Mouse (Mus musculus) cerebellum, adult (tissue): Measurements from ENCODE around the gene Irf8.

ENCODE experiments used
- ATAC-seq: cut with Nextera tagmentation; 2 replicates; pipeline ENCODE4 v1.9.2; 2017; ENCODE audit warnings: mild to moderate bottlenecking, moderate library complexity, mixed read lengths; ENCODE audit not compliant: insufficient number of reproducible peaks, low FRiP score, low TSS enrichment

The Irf8 gene

GRCm38 (mm10) chr8:120735770-120736481 lies at the start of gene Irf8:
TSS of gene Irf8 (plus strand) at chr8:120736358.
- ATAC-seq = no peak

DNA sequence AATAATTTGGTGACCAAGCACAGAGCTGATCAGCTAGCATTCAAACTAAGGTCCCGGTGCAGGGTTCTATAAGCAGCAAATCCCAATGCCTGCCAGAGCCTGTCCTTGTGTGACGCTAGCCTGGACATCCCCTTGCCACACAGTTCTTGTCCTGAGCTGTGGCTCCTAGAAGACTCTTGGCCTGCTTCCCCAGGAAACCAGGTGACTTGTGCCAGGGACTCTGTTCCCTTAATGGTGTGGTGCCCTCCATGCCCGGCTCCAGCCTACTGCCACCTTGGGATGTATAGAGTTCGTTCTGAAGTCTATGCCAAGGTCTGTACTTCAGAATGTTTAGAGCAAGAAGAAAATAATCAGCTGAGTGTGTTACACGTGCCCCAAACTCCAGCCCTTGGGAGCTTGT lies 49.6 kb upstream of the Irf8 start:
- no peak for ATAC-seq

- no peak for ATAC-seq
These were observed 48.4 kb upstream of the Irf8 start for GRCm38 (mm10) chr8:120687786-120688185.

DNA sequence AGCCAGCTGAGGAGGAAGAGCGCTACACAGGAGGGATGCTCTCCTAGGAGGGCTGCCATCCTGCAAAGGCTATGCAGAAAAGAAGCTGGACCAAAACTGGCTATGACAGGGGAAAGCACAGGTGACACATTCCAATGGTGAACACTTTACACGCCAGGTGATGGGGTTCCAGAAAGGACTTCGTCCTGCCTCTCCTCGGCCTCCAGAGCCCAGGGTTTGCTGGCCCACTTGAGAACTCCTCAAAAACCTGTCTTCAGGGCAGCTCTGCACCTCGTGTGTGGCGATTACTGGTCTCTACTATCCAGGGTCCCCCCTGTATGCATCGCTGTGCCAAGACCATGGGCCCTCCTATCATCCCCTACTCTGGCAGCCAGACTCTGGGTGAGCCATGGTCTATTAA lies 47.6 kb upstream of the Irf8 start:
- no peak for ATAC-seq

- no peak for ATAC-seq
These were observed 43.2 kb upstream of the Irf8 start for GRCm38 (mm10) chr8:120692934-120693333.

GRCm38 (mm10) chr8:120693861-120694493 lies 42.2 kb upstream of the Irf8 start:
- no peak for ATAC-seq

DNA sequence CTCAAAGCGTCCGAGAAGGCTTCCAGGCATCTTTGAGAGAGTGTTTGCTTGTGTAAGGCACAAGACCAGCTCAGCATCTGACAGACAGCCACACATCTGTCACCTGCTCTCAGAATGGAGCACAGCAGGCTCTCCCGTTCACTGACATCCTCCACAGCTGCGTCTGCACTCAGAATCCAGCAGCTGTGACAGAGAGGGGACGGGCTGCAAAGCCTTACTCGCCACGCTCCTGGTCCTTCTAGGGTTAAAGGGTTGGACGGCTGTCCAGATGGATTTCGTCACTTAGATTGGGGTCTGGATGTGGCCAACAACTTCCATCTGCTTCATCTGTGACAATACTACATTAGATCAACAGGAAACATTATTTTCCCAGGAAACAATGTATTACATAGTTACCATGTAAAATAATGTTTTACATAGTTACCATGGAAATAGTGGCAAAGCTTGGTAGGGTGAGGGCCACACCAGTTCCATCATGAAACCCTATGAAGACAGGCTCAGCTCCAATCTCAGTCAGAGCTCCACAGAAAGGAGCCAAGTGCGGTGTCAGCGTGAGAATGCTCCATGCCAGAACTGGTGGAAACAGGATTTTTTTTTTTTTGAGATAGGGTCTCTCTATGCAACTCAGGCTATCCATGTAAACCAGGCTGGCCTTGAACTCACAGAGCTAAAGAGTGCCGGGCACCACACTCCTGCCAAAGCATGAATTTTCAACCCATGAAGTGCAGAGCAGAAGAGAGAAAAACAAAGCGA lies 39.6 kb upstream of the Irf8 start:
- no peak for ATAC-seq

- no peak for ATAC-seq
These were observed 38.8 kb upstream of the Irf8 start for GRCm38 (mm10) chr8:120697154-120697978.

DNA sequence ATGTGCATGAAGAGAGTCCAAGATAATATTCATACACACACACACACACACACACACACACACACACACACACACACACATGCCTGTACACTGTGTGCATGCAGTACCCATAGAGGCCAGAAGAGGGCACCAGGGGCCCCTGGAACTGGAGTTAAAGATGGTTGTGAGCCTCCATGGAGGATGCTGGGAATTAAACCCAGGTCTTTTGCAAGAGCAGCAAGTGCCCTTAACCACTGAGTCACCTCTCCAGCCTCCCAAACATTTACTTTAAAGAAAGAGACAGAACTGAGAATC lies 38.2 kb upstream of the Irf8 start:
- ATAC-seq = no peak

- no peak for ATAC-seq
These were observed 37.7 kb upstream of the Irf8 start for GRCm38 (mm10) chr8:120698426-120698825.

DNA sequence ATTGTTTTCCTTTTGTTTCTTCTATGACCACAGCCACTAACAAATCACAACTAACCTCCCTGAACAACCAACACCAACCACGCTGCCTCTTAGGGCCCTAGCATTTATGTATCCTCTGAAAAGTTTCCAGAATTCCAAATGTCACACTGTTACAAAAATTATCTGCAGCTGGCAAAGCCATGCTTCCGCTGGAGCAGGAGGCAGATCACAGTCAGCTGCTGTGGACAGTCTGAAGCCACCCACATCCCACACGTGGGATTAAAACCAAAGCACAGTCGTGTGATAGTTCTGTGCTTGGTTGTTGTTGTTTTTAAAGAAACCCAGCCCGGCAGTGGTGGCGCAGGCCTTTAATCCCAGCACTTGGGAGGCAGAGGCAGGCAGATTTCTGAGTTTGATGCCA lies 37.1 kb upstream of the Irf8 start:
- ATAC-seq = no peak

DNA sequence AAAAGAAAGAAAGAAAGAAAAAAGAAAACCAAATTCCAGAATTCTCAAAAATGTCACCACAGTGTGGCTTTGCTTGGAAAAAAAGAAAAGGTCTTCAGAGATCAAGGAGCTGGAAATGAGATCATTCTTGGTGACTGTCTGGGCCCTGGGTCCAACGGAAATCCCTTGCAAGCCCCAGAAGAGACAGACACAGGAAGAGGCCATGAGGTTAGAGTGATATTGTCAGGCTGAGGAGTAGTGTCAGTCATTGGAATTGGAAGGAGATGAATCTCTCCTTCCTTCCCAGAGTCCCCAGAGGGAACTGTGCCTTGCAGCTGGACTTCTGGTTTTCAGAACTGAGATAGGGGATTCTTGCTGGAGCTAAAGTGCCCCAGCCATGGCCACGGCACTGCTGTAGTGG lies 36.6 kb upstream of the Irf8 start:
- ATAC-seq = no peak

DNA sequence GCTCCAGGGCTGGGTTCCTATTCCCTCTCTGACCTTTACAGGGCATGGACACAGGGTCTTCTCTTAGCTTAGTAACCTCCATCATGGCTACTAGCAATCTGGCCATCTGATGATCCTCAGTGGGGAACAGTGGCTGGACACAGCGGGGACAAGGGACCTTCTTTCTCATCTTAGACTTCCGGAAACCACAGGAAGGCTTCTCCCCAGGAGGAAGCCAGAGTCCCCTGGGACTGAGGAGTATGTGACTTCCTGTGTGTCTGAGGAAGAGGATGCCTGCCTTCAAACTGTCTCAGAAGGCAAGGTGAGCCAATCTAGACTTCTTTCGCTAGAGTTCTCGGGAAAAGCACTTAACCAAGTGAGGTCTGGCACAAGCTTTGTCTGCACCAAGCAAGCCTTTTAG lies 36.1 kb upstream of the Irf8 start:
- no peak for ATAC-seq

DNA sequence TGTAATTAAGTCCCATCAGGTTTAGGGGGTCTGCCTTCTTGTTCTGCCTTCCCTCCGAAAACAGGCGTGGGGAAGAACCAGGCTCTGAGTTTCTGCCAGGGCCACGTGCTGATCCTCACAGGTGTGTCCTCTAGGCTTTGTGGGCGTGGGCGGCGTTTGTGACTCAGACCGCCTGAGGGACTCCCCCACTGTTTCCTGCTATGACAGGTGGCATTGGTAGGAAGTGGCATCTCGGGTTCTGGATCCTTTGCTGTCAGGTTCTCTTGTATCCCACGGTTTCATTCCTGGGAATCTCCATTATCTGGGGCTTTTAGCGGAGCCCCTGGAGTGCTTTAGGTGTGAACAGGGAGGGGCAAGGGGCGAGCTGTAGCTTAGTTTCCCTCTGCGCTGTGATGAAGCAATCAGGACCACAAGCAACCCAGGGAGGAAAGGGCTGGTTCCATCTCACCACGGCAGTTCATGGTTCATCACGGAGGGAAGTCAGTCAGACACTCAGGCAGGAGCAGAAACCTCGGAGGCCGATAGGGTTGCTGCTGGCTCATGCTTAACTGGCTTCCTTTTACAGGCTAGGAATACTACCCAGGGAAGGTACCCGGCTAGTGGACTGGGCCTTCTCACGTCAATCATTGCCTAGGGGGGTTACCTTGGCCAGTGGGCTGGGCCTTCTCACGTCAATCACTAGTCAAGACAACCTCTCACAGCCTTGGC lies 34.2 kb upstream of the Irf8 start:
- ATAC-seq = no peak

DNA sequence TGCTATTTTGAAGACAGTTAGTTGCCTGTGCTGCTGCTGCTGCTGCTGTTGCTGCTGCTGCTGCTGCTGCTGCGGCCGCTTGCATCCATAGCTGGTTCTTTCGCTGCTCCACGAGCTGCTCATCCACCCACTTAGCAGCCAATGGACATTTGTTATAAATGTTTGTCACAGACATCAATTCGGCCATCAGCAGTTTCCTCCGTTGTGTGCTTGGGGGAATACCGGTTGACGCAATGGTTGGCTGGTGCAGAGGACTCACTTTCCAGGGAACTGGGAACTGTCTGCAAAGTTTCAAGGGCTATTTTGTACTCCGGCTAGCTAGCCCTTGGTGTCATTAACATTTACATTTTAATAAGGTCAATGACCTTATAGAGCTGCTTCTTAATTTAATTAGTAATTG lies 32.0 kb upstream of the Irf8 start:
- ATAC-seq = no peak

DNA sequence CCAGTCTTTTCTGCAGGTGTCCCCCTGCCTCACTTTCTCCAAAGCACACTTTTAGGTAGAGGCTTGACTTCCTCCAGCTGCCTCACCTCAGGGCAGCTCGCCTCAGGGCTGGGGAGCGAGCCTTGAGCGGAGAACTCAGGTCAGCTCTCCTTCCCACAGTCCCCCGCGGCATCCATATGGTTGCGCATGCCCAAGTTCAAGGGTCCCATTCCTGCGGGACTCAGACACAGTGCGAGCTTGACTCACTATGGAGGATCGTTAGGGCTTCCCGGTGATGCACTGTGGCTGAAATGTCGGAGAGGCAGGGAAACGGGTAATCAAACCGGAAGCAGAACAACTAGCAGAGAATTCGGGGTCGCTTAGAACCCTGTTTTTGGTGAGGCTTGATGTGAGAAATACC lies 31.0 kb upstream of the Irf8 start:
- ATAC-seq = no peak

- no peak for ATAC-seq
These were observed 30.0 kb upstream of the Irf8 start for GRCm38 (mm10) chr8:120706193-120706592.

GRCm38 (mm10) chr8:120709176-120709575 lies 27.0 kb upstream of the Irf8 start:
- no peak for ATAC-seq

GRCm38 (mm10) chr8:120715200-120715599 lies 21.0 kb upstream of the Irf8 start:
- ATAC-seq = no peak

- ATAC-seq = no peak
These were observed 20.0 kb upstream of the Irf8 start for GRCm38 (mm10) chr8:120715996-120716680.
